Mouse (Mus musculus): Measurements from ENCODE around the gene Hecw1. TPM values are rescaled to one million over a fixed set of nuclear protein-coding genes. Genes with fewer than 3 reads are reported as not detected.

Hecw1 gene
- polyA plus RNA-seq, 1 experiment from 2014 or later, result 7.8 TPM

- no peaks in the 10 kb centered on the region for H3K9me3 ChIP-seq (ENCODE audit: control insufficient read depth, low read length)
- H3K27me3 ChIP-seq (ENCODE audit: control insufficient read depth, insufficient read depth, low read length), result no peaks in the 10 kb centered on the region
- H3K27ac ChIP-seq (ENCODE audit: low read depth, low read length), result no peak overlapping the region
- H3K4me3 ChIP-seq (ENCODE audit: low read depth, low read length), result no peak overlapping the region
- no peak overlapping the region for H3K9ac ChIP-seq (ENCODE audit: low read length)
- H3K4me1 ChIP-seq (ENCODE audit: control insufficient read depth, insufficient read depth, low read length), result no peaks in the 10 kb centered on the region
- H3K4me2 ChIP-seq, result no peak overlapping the region
- no peaks in the 10 kb centered on the region for H3K36me3 ChIP-seq (ENCODE audit: control insufficient read depth, insufficient read depth, low read length)
- no peak for DNase-seq (ENCODE audit: low spot score, missing footprints)
- ATAC-seq (ENCODE audit: low FRiP score), result no peak
Measured at GRCm38 (mm10) chr13:14513934-14514333, 9.1 kb downstream of the Hecw1 start.

GRCm38 (mm10) chr13:14506765-14507164 is 16.3 kb downstream of the Hecw1 start:
- Histone ChIP-seq H3K27ac (ENCODE audit: low read depth, low read length) (no peak overlapping the region), H3K4me3 (ENCODE audit: low read depth, low read length) (no peak overlapping the region), H3K27me3 (ENCODE audit: control insufficient read depth, insufficient read depth, low read length) (no peaks in the 10 kb centered on the region), H3K4me1 (ENCODE audit: control insufficient read depth, insufficient read depth, low read length) (no peaks in the 10 kb centered on the region), H3K9ac (ENCODE audit: low read length) (no peak overlapping the region), H3K9me3 (ENCODE audit: control insufficient read depth, low read length) (no peaks in the 10 kb centered on the region), H3K4me2 (no peak overlapping the region), H3K36me3 (ENCODE audit: control insufficient read depth, insufficient read depth, low read length) (no peaks in the 10 kb centered on the region)
- WGBS, result 91% methylated on average over 5 of the region's 5 CpGs
- ATAC-seq (ENCODE audit: low FRiP score) (no peak), DNase-seq (ENCODE audit: low spot score, missing footprints) (no peak)

- WGBS, result 33% methylated on average over 1 of the region's 1 CpGs
- Histone ChIP-seq H3K9me3 (ENCODE audit: control insufficient read depth, low read length) (no peaks in the 10 kb centered on the region), H3K4me3 (ENCODE audit: low read depth, low read length) (no peak overlapping the region), H3K36me3 (ENCODE audit: control insufficient read depth, insufficient read depth, low read length) (no peaks in the 10 kb centered on the region), H3K4me1 (ENCODE audit: control insufficient read depth, insufficient read depth, low read length) (no peaks in the 10 kb centered on the region), H3K27ac (ENCODE audit: low read depth, low read length) (no peak overlapping the region), H3K4me2 (no peak overlapping the region), H3K27me3 (ENCODE audit: control insufficient read depth, insufficient read depth, low read length) (no peaks in the 10 kb centered on the region), H3K9ac (ENCODE audit: low read length) (no peak overlapping the region)
- DNase-seq (ENCODE audit: low spot score, missing footprints) (no peak), ATAC-seq (ENCODE audit: low FRiP score) (no peak)
Measured at GRCm38 (mm10) chr13:14500251-14500650, 22.8 kb downstream of the Hecw1 start.

DNA sequence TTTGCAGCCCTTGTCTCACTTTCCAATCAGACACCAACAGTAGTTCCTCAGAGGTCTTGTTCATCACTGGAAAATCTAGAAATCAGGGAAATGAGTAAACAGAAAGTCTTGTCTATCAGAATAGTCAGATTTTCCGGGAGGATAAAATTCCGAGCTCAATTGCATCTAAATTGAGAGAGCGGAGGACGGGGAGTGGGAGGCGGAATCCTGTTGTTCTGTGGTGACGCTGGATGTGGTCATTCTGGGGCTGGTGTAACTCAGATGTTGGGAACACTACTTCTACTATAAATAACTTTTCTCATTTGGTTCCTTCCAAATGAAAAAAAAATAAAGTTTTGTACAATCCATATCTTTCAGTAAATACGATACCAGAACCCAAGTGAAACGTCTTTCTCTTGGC is 24.2 kb downstream of the Hecw1 start:
- Histone ChIP-seq H3K36me3 (ENCODE audit: control insufficient read depth, insufficient read depth, low read length) (no peaks in the 10 kb centered on the region), H3K4me3 (ENCODE audit: low read depth, low read length) (no peak overlapping the region), H3K9me3 (ENCODE audit: control insufficient read depth, low read length) (no peaks in the 10 kb centered on the region), H3K9ac (ENCODE audit: low read length) (no peak overlapping the region), H3K27ac (ENCODE audit: low read depth, low read length) (no peak overlapping the region), H3K4me1 (ENCODE audit: control insufficient read depth, insufficient read depth, low read length) (no peaks in the 10 kb centered on the region), H3K4me2 (no peak overlapping the region), H3K27me3 (ENCODE audit: control insufficient read depth, insufficient read depth, low read length) (no peaks in the 10 kb centered on the region)
- ATAC-seq (ENCODE audit: low FRiP score) (no peak), DNase-seq (ENCODE audit: low spot score, missing footprints) (no peak)
- 89% methylated on average over 8 of the region's 8 CpGs for WGBS

- Histone ChIP-seq H3K4me2 (no peak overlapping the region), H3K27ac (ENCODE audit: low read depth, low read length) (no peak overlapping the region), H3K4me1 (ENCODE audit: control insufficient read depth, insufficient read depth, low read length) (no peaks in the 10 kb centered on the region), H3K27me3 (ENCODE audit: control insufficient read depth, insufficient read depth, low read length) (no peaks in the 10 kb centered on the region), H3K9me3 (ENCODE audit: control insufficient read depth, low read length) (no peaks in the 10 kb centered on the region), H3K4me3 (ENCODE audit: low read depth, low read length) (no peak overlapping the region), H3K36me3 (ENCODE audit: control insufficient read depth, insufficient read depth, low read length) (no peaks in the 10 kb centered on the region), H3K9ac (ENCODE audit: low read length) (no peak overlapping the region)
- ATAC-seq (ENCODE audit: low FRiP score), result no peak
- WGBS, result 77% methylated on average over 2 of the region's 2 CpGs
- DNase-seq (ENCODE audit: low spot score, missing footprints), result no peak
Measured at GRCm38 (mm10) chr13:14496954-14497353, 26.1 kb downstream of the Hecw1 start.

GRCm38 (mm10) chr13:14487812-14488211 is 35.2 kb downstream of the Hecw1 start:
- Histone ChIP-seq H3K4me3 (ENCODE audit: low read depth, low read length) (no peak overlapping the region), H3K27ac (ENCODE audit: low read depth, low read length) (no peak overlapping the region), H3K9ac (ENCODE audit: low read length) (no peak overlapping the region), H3K27me3 (ENCODE audit: control insufficient read depth, insufficient read depth, low read length) (no peaks in the 10 kb centered on the region), H3K36me3 (ENCODE audit: control insufficient read depth, insufficient read depth, low read length) (no peaks in the 10 kb centered on the region), H3K4me1 (ENCODE audit: control insufficient read depth, insufficient read depth, low read length) (no peaks in the 10 kb centered on the region), H3K4me2 (no peak overlapping the region), H3K9me3 (ENCODE audit: control insufficient read depth, low read length) (no peaks in the 10 kb centered on the region)
- no peak for ATAC-seq (ENCODE audit: low FRiP score)
- 84% methylated on average over 2 of the region's 2 CpGs for WGBS
- no peak for DNase-seq (ENCODE audit: low spot score, missing footprints)

- DNase-seq (ENCODE audit: low spot score, missing footprints), result no peak
- H3K4me1 ChIP-seq (ENCODE audit: control insufficient read depth, insufficient read depth, low read length), result no peaks in the 10 kb centered on the region
- H3K4me3 ChIP-seq (ENCODE audit: low read depth, low read length), result no peak overlapping the region
- no peak overlapping the region for H3K4me2 ChIP-seq
- no peaks in the 10 kb centered on the region for H3K27me3 ChIP-seq (ENCODE audit: control insufficient read depth, insufficient read depth, low read length)
- no peak overlapping the region for H3K27ac ChIP-seq (ENCODE audit: low read depth, low read length)
- ATAC-seq (ENCODE audit: low FRiP score), result no peak
- H3K9ac ChIP-seq (ENCODE audit: low read length), result no peak overlapping the region
- no peaks in the 10 kb centered on the region for H3K9me3 ChIP-seq (ENCODE audit: control insufficient read depth, low read length)
- WGBS, result 82% methylated on average over 1 of the region's 1 CpGs
- H3K36me3 ChIP-seq (ENCODE audit: control insufficient read depth, insufficient read depth, low read length), result no peaks in the 10 kb centered on the region
Measured at GRCm38 (mm10) chr13:14471121-14471520, 51.9 kb downstream of the Hecw1 start.

GRCm38 (mm10) chr13:14467517-14467916 is 55.5 kb downstream of the Hecw1 start:
- H3K4me1 ChIP-seq (ENCODE audit: control insufficient read depth, insufficient read depth, low read length), result no peaks in the 10 kb centered on the region
- ATAC-seq (ENCODE audit: low FRiP score) (no peak), DNase-seq (ENCODE audit: low spot score, missing footprints) (no peak)
- WGBS, result 77% methylated on average over 3 of the region's 3 CpGs
- H3K9me3 ChIP-seq (ENCODE audit: control insufficient read depth, low read length), result no peaks in the 10 kb centered on the region
- no peak overlapping the region for H3K4me3 ChIP-seq (ENCODE audit: low read depth, low read length)
- H3K36me3 ChIP-seq (ENCODE audit: control insufficient read depth, insufficient read depth, low read length), result no peaks in the 10 kb centered on the region
- no peak overlapping the region for H3K4me2 ChIP-seq
- no peaks in the 10 kb centered on the region for H3K27me3 ChIP-seq (ENCODE audit: control insufficient read depth, insufficient read depth, low read length)
- H3K9ac ChIP-seq (ENCODE audit: low read length), result no peak overlapping the region
- no peak overlapping the region for H3K27ac ChIP-seq (ENCODE audit: low read depth, low read length)

GRCm38 (mm10) chr13:14461036-14461435 is 62.0 kb downstream of the Hecw1 start:
- Histone ChIP-seq H3K4me2 (no peak overlapping the region), H3K36me3 (ENCODE audit: control insufficient read depth, insufficient read depth, low read length) (no peaks in the 10 kb centered on the region), H3K27me3 (ENCODE audit: control insufficient read depth, insufficient read depth, low read length) (no peaks in the 10 kb centered on the region), H3K4me1 (ENCODE audit: control insufficient read depth, insufficient read depth, low read length) (no peaks in the 10 kb centered on the region), H3K9ac (ENCODE audit: low read length) (no peak overlapping the region), H3K9me3 (ENCODE audit: control insufficient read depth, low read length) (no peaks in the 10 kb centered on the region), H3K27ac (ENCODE audit: low read depth, low read length) (no peak overlapping the region), H3K4me3 (ENCODE audit: low read depth, low read length) (no peak overlapping the region)
- DNase-seq (ENCODE audit: low spot score, missing footprints) (no peak), ATAC-seq (ENCODE audit: low FRiP score) (no peak)
- WGBS, result 84% methylated on average over 5 of the region's 5 CpGs

DNA sequence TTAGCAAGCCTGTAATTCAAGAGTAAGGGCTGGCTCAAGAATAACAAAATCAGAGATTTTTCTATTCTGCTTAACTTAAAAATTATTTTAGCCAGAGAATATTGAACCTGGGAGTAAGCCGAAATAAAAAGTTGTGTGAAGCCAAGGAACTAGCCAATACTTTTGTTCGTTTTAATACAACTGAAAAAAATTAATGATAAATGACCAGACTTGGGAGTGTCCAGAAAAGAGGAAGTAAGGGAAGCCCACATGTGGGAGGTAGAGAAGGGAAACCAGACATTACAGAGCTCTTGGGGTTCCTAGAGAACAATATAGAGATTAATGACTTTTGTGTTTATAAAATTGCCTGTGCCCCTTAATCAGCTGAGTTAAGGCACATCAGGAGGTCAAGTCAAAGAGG is 66.0 kb downstream of the Hecw1 start:
- H3K27ac ChIP-seq (ENCODE audit: low read depth, low read length), result no peak overlapping the region
- no peak overlapping the region for H3K9ac ChIP-seq (ENCODE audit: low read length)
- H3K36me3 ChIP-seq (ENCODE audit: control insufficient read depth, insufficient read depth, low read length), result no peaks in the 10 kb centered on the region
- no peaks in the 10 kb centered on the region for H3K4me1 ChIP-seq (ENCODE audit: control insufficient read depth, insufficient read depth, low read length)
- H3K4me2 ChIP-seq, result no peak overlapping the region
- no peaks in the 10 kb centered on the region for H3K9me3 ChIP-seq (ENCODE audit: control insufficient read depth, low read length)
- ATAC-seq (ENCODE audit: low FRiP score) (no peak), DNase-seq (ENCODE audit: low spot score, missing footprints) (no peak)
- no peaks in the 10 kb centered on the region for H3K27me3 ChIP-seq (ENCODE audit: control insufficient read depth, insufficient read depth, low read length)
- 87% methylated on average over 2 of the region's 2 CpGs for WGBS
- no peak overlapping the region for H3K4me3 ChIP-seq (ENCODE audit: low read depth, low read length)

Measured in midbrain, embryonic 11.5 days (tissue).